Mouse (Mus musculus) kidney, adult 11 months (tissue): Measurements from ENCODE around the gene Tenm2.

Experiments used
- DNase-seq: peaks from one replicate; pipeline ENCODE4 v3.0.0; 2022

Tenm2 gene

GRCm38 (mm10) chr11:36891106-36891505 lies 344.7 kb downstream of the Tenm2 start:
- DNase-seq: no peak

- no peak for DNase-seq
These were observed 348.3 kb downstream of the Tenm2 start for GRCm38 (mm10) chr11:36887490-36887889.

- no peak for DNase-seq
These were observed 349.6 kb downstream of the Tenm2 start for GRCm38 (mm10) chr11:36886147-36886546.

GRCm38 (mm10) chr11:36872961-36873360 lies 362.8 kb downstream of the Tenm2 start:
- no peak for DNase-seq

GRCm38 (mm10) chr11:36870548-36870947 lies 365.2 kb downstream of the Tenm2 start:
- DNase-seq: no peak

GRCm38 (mm10) chr11:36851690-36852089 lies 384.1 kb downstream of the Tenm2 start:
- DNase-seq: no peak

DNA sequence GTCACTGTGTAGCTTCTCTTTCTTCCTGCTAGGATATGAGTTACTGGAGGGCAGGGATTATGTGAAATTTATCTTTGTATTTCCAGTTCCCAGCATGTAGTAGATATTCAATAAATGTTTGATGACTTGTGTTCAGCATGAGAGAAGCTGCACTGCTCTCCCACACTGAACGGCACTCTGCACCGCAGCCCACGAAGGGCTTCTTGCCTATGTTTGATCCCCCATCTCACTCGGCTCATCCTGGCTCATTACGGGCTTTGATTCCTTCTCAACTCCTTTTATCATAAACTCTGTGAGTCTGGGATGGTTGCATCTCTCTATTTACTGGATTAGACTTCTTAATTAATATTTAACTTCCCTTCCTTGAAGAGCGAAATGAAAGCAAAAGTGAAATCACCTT lies 388.3 kb downstream of the Tenm2 start:
- DNase-seq: no peak

DNA sequence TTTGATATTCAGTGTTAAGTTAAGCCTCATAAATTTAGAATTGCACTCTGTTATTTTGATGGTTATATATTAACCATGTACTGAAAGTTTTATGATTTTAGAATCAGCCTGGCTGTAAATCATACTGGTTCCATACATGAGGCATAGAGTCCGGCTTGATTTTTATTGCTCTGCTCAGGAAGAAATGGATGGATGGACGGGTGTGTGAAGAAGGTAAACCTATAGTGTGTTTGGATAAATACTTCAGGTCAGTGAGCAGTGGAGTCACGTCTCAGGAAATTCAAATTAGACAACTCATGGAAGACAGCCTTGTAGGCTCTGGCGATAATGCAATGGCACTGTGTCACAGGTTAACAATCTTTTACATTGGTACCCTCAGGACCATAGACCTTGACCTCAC lies 402.9 kb downstream of the Tenm2 start:
- DNase-seq: peak; percentile 3

DNA sequence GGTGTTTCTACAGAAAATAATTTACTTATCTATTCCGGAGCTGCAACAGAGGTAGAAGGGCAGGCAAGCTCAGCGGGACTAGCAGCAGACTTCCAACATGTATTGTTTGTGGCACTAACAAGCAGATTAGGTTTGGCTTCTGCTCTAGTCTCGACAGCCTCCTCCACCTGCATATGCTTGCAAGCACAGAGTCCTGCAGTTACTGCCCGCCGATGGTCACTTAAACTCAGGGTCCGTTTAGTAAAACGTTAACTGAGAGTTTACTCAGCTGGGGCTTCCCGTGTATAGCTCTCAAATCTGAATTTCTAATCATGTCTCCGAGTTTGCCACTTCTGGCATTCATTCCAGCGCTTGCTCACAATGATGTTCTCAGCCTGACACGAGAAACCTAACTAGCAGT lies 404.3 kb downstream of the Tenm2 start:
- DNase-seq: peak; percentile 23

DNA sequence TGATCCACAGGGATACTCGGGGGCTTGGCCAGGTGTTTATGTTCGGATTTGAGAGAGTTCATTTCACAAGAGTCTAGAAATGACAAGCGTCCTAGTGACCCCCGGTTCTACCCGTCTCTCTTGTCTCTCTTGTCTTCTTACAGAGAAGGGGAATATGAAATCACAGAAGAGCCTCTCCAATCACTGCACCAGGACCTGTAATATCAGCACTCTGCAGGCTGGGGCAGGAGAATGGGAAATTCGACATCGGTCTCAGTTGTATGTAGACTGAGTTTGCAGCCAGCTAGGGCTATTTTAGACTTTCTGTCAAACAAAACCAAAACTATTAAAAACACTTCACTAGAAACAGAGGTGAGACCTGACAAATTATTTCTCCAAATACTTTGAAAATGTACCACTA lies 411.1 kb downstream of the Tenm2 start:
- DNase-seq: no peak

- no peak for DNase-seq
These were observed 431.1 kb downstream of the Tenm2 start for GRCm38 (mm10) chr11:36804615-36805014.

GRCm38 (mm10) chr11:36802208-36802631 lies 433.5 kb downstream of the Tenm2 start:
- DNase-seq: no peak

GRCm38 (mm10) chr11:36801683-36802082 lies 434.1 kb downstream of the Tenm2 start:
- no peak for DNase-seq

- DNase-seq: no peak
These were observed 436.4 kb downstream of the Tenm2 start for GRCm38 (mm10) chr11:36799409-36799808.

- DNase-seq: no peak
These were observed 477.8 kb downstream of the Tenm2 start for GRCm38 (mm10) chr11:36758009-36758408.

GRCm38 (mm10) chr11:36746286-36746685 lies 489.5 kb downstream of the Tenm2 start:
- no peak for DNase-seq

DNA sequence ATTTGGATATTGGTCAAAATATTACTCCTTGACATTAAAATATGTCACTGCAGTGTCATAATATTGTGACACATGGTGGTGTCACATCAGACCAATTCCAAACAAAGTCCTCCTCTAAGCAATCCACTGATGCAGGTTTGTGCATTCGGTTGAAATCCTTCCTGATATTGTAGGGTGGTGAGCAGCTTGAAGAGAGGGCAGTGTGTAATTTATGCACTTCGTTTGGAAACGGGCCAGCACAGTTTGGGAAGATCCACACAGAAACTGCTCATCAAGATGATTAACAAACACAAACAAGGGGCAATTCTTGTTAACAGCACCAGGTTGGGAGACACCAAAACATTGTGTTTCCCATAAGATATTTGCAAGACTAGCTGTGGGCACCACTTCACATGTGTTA lies 508.0 kb downstream of the Tenm2 start:
- no peak for DNase-seq

DNA sequence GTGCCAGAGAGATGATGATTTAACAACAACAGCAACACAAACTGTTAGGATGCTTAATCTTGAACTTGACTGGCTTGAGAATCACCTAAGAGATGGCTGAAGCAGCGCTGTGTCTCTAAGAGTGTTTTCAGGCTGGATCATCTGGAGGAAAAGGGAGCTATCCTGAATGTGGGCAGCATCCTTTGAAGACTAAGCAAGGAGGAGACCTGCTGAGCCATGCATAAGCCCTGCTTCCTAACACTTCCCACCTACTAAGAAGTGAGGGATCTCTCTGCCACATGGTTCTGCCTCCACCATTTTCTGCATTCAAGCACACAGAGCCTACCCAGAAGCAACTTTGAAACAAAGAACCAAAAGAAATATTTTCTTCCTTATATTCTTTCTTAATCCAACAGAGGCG lies 532.9 kb downstream of the Tenm2 start:
- no peak for DNase-seq

DNA sequence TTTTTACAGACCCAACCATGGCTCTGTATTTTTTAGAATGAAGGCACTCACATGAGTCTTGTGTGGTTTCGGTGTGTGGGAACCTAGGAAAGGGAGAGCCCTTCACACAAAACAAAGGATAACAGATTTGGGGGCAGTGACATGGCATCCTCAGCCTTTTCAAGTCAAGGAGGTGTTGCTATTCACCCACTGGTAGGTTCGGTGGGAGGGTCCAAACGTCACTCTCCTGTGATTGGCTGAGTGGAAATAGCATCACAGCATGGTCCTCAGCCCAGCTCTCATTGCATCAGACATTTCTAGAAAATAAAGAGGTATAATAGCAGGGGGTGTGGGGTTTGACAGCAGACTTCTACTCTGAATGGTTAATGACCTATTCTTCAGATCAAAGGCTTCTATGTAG lies 534.8 kb downstream of the Tenm2 start:
- DNase-seq: no peak

DNA sequence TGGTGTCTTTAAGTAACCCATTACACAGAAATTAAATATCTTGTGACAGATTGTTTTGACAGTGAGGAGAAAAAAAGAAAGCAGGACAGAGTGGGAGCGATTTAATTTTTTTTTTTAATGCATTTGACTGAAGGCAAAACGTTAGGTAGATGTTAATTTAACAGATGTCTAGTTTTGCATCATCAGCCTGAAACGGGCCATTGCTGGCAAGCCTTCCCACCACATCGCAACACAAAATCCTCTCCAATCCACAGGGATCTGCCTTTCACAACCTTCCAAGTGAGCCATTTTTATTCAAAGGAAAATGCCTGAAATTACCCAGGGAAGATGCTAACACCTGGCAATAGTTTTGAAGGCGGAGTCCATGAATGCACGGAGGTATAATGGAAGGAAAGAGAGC lies 535.6 kb downstream of the Tenm2 start:
- no peak for DNase-seq

- no peak for DNase-seq
These were observed 537.5 kb downstream of the Tenm2 start for GRCm38 (mm10) chr11:36698268-36698667.

- DNase-seq: no peak
These were observed 537.9 kb downstream of the Tenm2 start for GRCm38 (mm10) chr11:36697816-36698215.

DNA sequence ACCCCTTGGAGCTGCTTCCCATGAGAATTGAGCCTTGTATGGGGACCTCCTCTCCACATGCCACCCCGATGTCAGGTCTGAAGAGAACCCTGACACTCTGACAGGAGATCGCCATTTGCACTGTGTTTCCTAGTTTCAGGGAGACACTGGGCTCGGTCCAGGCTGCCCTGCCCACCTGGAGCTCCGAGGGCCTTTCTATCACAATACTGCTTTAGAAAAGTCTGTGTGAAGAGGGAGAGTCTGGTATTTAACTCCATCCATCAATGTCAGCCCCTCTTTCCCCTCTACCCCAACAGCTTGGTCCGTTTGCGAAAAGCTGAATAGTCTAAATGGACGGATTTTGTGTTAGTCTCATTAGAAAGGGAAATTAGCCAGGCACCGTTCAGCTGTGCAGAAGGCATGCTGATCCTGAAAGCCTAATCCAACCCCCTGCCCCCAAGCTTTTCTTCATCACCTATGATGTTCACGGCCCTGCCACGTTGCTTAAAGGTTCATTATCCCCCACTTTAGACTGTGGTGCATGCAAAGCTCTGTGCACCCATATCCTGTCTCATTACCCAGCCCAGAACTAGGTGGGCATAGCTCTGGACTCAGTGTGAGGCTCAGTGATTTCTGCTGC lies 538.6 kb downstream of the Tenm2 start:
- DNase-seq: no peak

GRCm38 (mm10) chr11:36694810-36695209 lies 541.0 kb downstream of the Tenm2 start:
- DNase-seq: no peak

DNA sequence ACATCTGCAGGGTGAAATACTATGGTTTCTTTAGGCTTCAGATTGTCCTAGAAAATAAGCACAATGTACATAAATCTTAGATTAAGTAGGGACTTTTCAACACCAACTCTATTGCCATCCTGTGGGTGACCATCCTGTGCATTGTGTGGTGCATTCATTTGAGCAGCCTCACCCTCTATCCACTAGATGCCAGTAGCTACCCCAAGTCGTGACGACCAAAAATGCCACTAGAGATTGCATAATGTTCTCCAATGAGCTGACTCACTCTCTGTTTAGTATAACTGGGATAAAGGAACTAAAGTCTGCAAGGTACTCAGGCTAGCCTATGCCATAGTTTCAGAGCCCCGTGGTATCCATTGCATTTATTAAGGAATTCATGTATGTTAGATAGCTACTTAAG lies 543.1 kb downstream of the Tenm2 start:
- DNase-seq: no peak

GRCm38 (mm10) chr11:36690826-36691225 lies 544.9 kb downstream of the Tenm2 start:
- no peak for DNase-seq
